Mouse (Mus musculus) CH12.LX (cell line): ENCODE data around the gene Fam173a. TPM values are rescaled to one million over a fixed set of nuclear protein-coding genes. Genes with fewer than 3 reads are reported as not detected.

Experiments
- DNase-seq: peaks from one replicate; pipeline ENCODE4 v3.0.0-alpha.2; 2013; ENCODE audit errors: extremely low read depth
- H3K27ac ChIP-seq: 2 replicates; pipeline ENCODE4 v1.5.1; 2012; ENCODE audit warnings: low read depth, mild to moderate bottlenecking, control low read depth, moderate library complexity; ENCODE audit not compliant: insufficient read depth
- H3K27me3 ChIP-seq: replicated peaks from 2 replicates; pipeline ENCODE3; 2012; ENCODE audit warnings: inconsistent platforms
- H3K36me3 ChIP-seq, 2 experiments: replicated peaks in 1 of 2; 2 replicates each; pipeline versions ENCODE3 to v1.6.1; 2012; ENCODE audit warnings: inconsistent platforms in 1 of 2, low read length in 1 of 2, mild to moderate bottlenecking in 1 of 2, mixed read lengths in 1 of 2, moderate library complexity in 1 of 2; ENCODE audit not compliant: control insufficient read depth in 1 of 2, insufficient read depth in 1 of 2
- H3K4me1 ChIP-seq, 2 experiments: 2 replicates each; pipeline ENCODE4 v1.6.1; 2012; ENCODE audit warnings: inconsistent platforms in 1 of 2, moderate library complexity in 1 of 2; ENCODE audit not compliant: insufficient read depth in 2 of 2, control insufficient read depth in 1 of 2
- H3K4me2 ChIP-seq: 2 replicates; pipeline ENCODE4 v1.6.1; 2012; ENCODE audit warnings: low read depth, mild to moderate bottlenecking, control low read depth; ENCODE audit not compliant: poor library complexity, insufficient read depth, severe bottlenecking
- H3K4me3 ChIP-seq, 3 experiments: fragments of 150-350 bp in 1 of 3; sonication (generic) in 1 of 3; replicated peaks in 1 of 3; 2 replicates each; pipeline versions ENCODE3 to v1.5.1; 2011 to 2012; ENCODE audit warnings: low read depth in 2 of 3, low read length in 2 of 3, mild to moderate bottlenecking in 2 of 3, moderate library complexity in 2 of 3, control low read depth in 1 of 3, improper control_type of control experiment in 1 of 3, inconsistent platforms in 1 of 3, mixed read lengths in 1 of 3; ENCODE audit not compliant: poor library complexity in 1 of 3
- H3K79me2 ChIP-seq: replicated peaks from 2 replicates; pipeline ENCODE4 v1.6.1; 2012; ENCODE audit warnings: mild to moderate bottlenecking, moderate library complexity; ENCODE audit not compliant: control insufficient read depth, poor library complexity, insufficient read depth, severe bottlenecking; ENCODE audit errors: extremely low read depth
- H3K9ac ChIP-seq: 2 replicates; pipeline ENCODE4 v1.6.1; 2012; ENCODE audit warnings: low read depth, mild to moderate bottlenecking, control low read depth, moderate library complexity; ENCODE audit not compliant: insufficient read depth
- H3K9me3 ChIP-seq: replicated peaks from 2 replicates; pipeline ENCODE3; 2012; ENCODE audit warnings: low read length, inconsistent platforms, mixed read lengths
- BHLHE40 ChIP-seq: IDR thresholded peaks from 2 replicates; pipeline ENCODE4 v1.6.1; 2011; ENCODE audit warnings: mild to moderate bottlenecking, low read depth, low read length, improper control_type of control experiment
- CHD1 ChIP-seq: IDR thresholded peaks from 2 replicates; pipeline ENCODE4 v1.6.1; 2012; ENCODE audit warnings: low read depth, low read length, improper control_type of control experiment, inconsistent platforms
- E2F4 ChIP-seq: IDR thresholded peaks from 2 replicates; pipeline ENCODE4 v1.6.1; 2011; ENCODE audit warnings: low read depth, low read length, improper control_type of control experiment; ENCODE audit not compliant: insufficient replicate concordance
- ELF1 ChIP-seq: IDR thresholded peaks from 2 replicates; pipeline ENCODE4 v1.6.1; 2014; ENCODE audit warnings: low read depth, mild to moderate bottlenecking, inconsistent platforms, low read length, improper control_type of control experiment
- EP300 ChIP-seq: IDR thresholded peaks from 2 replicates; pipeline ENCODE4 v1.6.1; 2011; ENCODE audit warnings: low read length, improper control_type of control experiment
- HCFC1 ChIP-seq: IDR thresholded peaks from 2 replicates; pipeline ENCODE4 v1.6.1; 2012; ENCODE audit warnings: low read depth, mild to moderate bottlenecking, inconsistent platforms, low read length, improper control_type of control experiment
- IRF4 ChIP-seq: IDR thresholded peaks from 2 replicates; pipeline ENCODE4 v1.6.1; 2014; ENCODE audit warnings: low read depth, mild to moderate bottlenecking, inconsistent platforms, low read length, improper control_type of control experiment
- JUN ChIP-seq: IDR thresholded peaks from 2 replicates; pipeline ENCODE4 v1.6.1; 2011; ENCODE audit warnings: low read depth, mild to moderate bottlenecking, low read length, improper control_type of control experiment, moderate library complexity; ENCODE audit not compliant: insufficient read depth
- JUND ChIP-seq: conservative IDR thresholded peaks from 2 replicates; pipeline ENCODE4 v1.6.1; 2011; ENCODE audit warnings: low read depth, low read length, improper control_type of control experiment
- MAX ChIP-seq: IDR thresholded peaks from 2 replicates; pipeline ENCODE4 v1.6.1; 2011; ENCODE audit warnings: low read length, improper control_type of control experiment
- MAZ ChIP-seq: IDR thresholded peaks from 2 replicates; pipeline ENCODE4 v1.6.1; 2012; ENCODE audit warnings: low read depth, mild to moderate bottlenecking, inconsistent platforms, low read length, improper control_type of control experiment, moderate library complexity
- MEF2A ChIP-seq: IDR thresholded peaks from 2 replicates; pipeline ENCODE4 v1.6.1; 2014; ENCODE audit warnings: low read depth, mild to moderate bottlenecking, inconsistent platforms, low read length, improper control_type of control experiment, borderline replicate concordance
- MXI1 ChIP-seq: IDR thresholded peaks from 2 replicates; pipeline ENCODE4 v1.6.1; 2011; ENCODE audit warnings: mild to moderate bottlenecking, low read depth, low read length, improper control_type of control experiment
- NELFE ChIP-seq: IDR thresholded peaks from 2 replicates; pipeline ENCODE4 v1.6.1; 2011; ENCODE audit warnings: low read depth, low read length, improper control_type of control experiment
- NRF1 ChIP-seq: IDR thresholded peaks from 2 replicates; pipeline ENCODE4 v1.6.1; 2014; ENCODE audit warnings: low read depth, mild to moderate bottlenecking, inconsistent platforms, low read length, improper control_type of control experiment, moderate library complexity
- POLR2A ChIP-seq: IDR thresholded peaks from 2 replicates; pipeline ENCODE4 v1.6.1; 2011; ENCODE audit warnings: low read depth, mild to moderate bottlenecking, improper control_type of control experiment, low read length
- RAD21 ChIP-seq: IDR thresholded peaks from 2 replicates; pipeline ENCODE4 v1.6.1; 2011; ENCODE audit warnings: low read depth, mild to moderate bottlenecking, low read length, improper control_type of control experiment, moderate library complexity
- RCOR1 ChIP-seq: conservative IDR thresholded peaks from 2 replicates; pipeline ENCODE4 v1.6.1; 2012; ENCODE audit warnings: low read depth, mild to moderate bottlenecking, inconsistent platforms, low read length, improper control_type of control experiment
- SIN3A ChIP-seq: IDR thresholded peaks from 2 replicates; pipeline ENCODE4 v1.6.1; 2012; ENCODE audit warnings: low read length, improper control_type of control experiment, inconsistent platforms
- TBP ChIP-seq: conservative IDR thresholded peaks from 2 replicates; pipeline ENCODE4 v1.6.1; 2011; ENCODE audit warnings: low read depth, low read length, improper control_type of control experiment
- TCF12 ChIP-seq: IDR thresholded peaks from 2 replicates; pipeline ENCODE4 v1.6.1; 2014; ENCODE audit warnings: low read depth, mild to moderate bottlenecking, inconsistent platforms, low read length, improper control_type of control experiment
- UBTF ChIP-seq: IDR thresholded peaks from 2 replicates; pipeline ENCODE4 v1.6.1; 2012; ENCODE audit warnings: low read depth, mild to moderate bottlenecking, inconsistent platforms, low read length, improper control_type of control experiment, moderate library complexity
- USF1 ChIP-seq: IDR thresholded peaks from 2 replicates; pipeline ENCODE4 v1.6.1; 2014; ENCODE audit warnings: low read depth, mild to moderate bottlenecking, inconsistent platforms, low read length, improper control_type of control experiment
- ZMIZ1 ChIP-seq: IDR thresholded peaks from 2 replicates; pipeline ENCODE4 v1.6.1; 2012; ENCODE audit warnings: low read depth, mild to moderate bottlenecking, inconsistent platforms, low read length, improper control_type of control experiment
- dilution Hi-C: fragments of 300-500 bp; cut with MboI; formaldehyde crosslinking; loops from 2 replicates; pipeline ENCODE4 v1.14.3; 2020; ENCODE audit warnings: low sequenced_read_pairs; ENCODE audit not compliant: extremely low pct_unique_long_range_greater_than_20kb, extremely low pct_ligation_motif_present
- in situ Hi-C: fragments of 300-500 bp; cut with MboI; formaldehyde crosslinking; loops from 3 replicates; pipeline ENCODE4 v1.14.3; 2019; ENCODE audit warnings: low sequenced_read_pairs, low pct_ligation_motif_present, low pct_unique_long_range_greater_than_20kb, mixed read lengths
- polyA plus RNA-seq: library from polyadenylated mRNA; unstranded; fragments of >175 nt; gene quantifications from 2 replicates; pipeline ENCODE4 v1.2.1, GENCODE M21; 2012; ENCODE audit warnings: low read depth; ENCODE audit not compliant: insufficient read length
- total RNA-seq, 2 experiments: library from RNA; depleted of rRNA; stranded (reverse); fragments of 300-350 nt in 1 of 2; fragments of >200 nt in 1 of 2; gene quantifications; 2 replicates each; pipeline ENCODE4 v1.2.3; 2012 to 2014

Gene Fam173a
- total RNA-seq (2012; rRNA removed) = 55.0 and 68.3 TPM in 2 replicates
- total RNA-seq (2014; rRNA removed) = 21.9 and 25.5 TPM in 2 replicates
- polyA plus RNA-seq = 25.5 and 27.8 TPM in 2 replicates

DNA sequence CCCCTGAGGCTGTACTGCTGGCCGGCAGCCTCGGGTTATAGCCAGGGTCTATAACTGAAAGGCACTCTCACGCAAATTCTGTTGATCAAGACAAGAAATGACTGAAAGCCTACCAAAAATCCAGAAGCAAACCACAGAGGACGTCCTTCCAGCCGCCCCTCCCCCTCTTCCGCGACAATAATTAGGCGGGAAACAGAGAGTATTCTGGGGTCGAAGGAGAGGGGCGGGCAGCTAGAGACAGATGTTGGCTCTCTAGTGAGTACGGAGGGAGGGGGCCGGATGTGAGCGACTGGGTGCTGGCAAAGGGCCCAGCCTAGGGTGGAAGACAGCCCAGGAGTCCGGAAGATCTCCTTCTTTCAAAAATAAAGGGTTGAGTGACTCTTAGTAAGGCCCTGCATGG is at the start of gene Fam173a:
Gene Fam173a, minus strand, starts transcription at position 287 of the 400 bp plus-strand sequence.
- H3K79me2 ChIP-seq = 0 out of 2 replicates have a peak, but pooled peaks cover 3% of the 10 kb centered on the region
- in situ Hi-C loops = loop anchor here (10.0 kb wide), 1 partner anchor 58 kb away; the partner anchor contains the start of gene Mslnl
- peak within 1 kb of the TSS; percentile 42 for H3K9ac ChIP-seq
- H3K27me3 ChIP-seq = peaks cover 2% of the 10 kb centered on the region
- DNase-seq = peak; percentile 76
- no peak for TF ChIP-seq USF1
- TF ChIP-seq MXI1 = peak; percentile 8; the same call in 1 of the 2 replicates
- no peak; the same call in 1 of the 2 replicates for TF ChIP-seq BHLHE40
- no peak for TF ChIP-seq UBTF
- no peak for TF ChIP-seq RAD21
- peak; percentile 40; the same call in 1 of the 2 replicates for TF ChIP-seq MAX
- TF ChIP-seq POLR2A = no peak
- TF ChIP-seq JUND = no peak
- TF ChIP-seq JUN = no peak
- TF ChIP-seq EP300 = 0 out of 2 replicates have a peak, but pooled peaks have one; percentile 23
- no peak for TF ChIP-seq MEF2A
- 0 out of 2 replicates have a peak, but pooled peaks have one; percentile 5 for TF ChIP-seq SIN3A
- no peak for TF ChIP-seq NRF1
- TF ChIP-seq TBP = no peak
- TF ChIP-seq HCFC1 = no peak
- 0 out of 2 replicates have a peak, but pooled peaks have one; percentile 51 for TF ChIP-seq CHD1
- TF ChIP-seq MAZ = peak; percentile 17; the same call in 1 of the 2 replicates
- TF ChIP-seq ELF1 = no peak; the same call in 1 of the 2 replicates
- peak; percentile 22; the same call in 1 of the 2 replicates for TF ChIP-seq TCF12
- peak; percentile 82; the same call in 1 of the 2 replicates for TF ChIP-seq E2F4
- TF ChIP-seq RCOR1 = peak; percentile 76; the same call in 1 of the 2 replicates
- no peak; the same call in 1 of the 2 replicates for TF ChIP-seq ZMIZ1
- TF ChIP-seq IRF4 = peak; percentile 2; the same call in 1 of the 2 replicates
- no peak for TF ChIP-seq NELFE
- TF ChIP-seq, all 38 proteins: peak for 10
- peak within 1 kb of the TSS; percentile 71; the same call in 1 of the 2 replicates for H3K4me2 ChIP-seq
- H3K36me3 ChIP-seq = peaks cover 17 to 38% of the 10 kb centered on the region in 2 experiments
- dilution Hi-C loops = no loop called here
- H3K4me1 ChIP-seq = peaks cover 14 to 34% of the 10 kb centered on the region in 2 experiments
- peak within 1 kb of the TSS; percentile 67 for H3K27ac ChIP-seq
- no peaks in the 10 kb centered on the region for H3K9me3 ChIP-seq
- H3K4me3 ChIP-seq = peak within 1 kb of the TSS; percentile 67 to 83 (median 76)
